Mouse (Mus musculus) MEL (cell line): ENCODE measurements around the gene Gpbar1.
"Not testable (repeated sequence)": the region's sequence is repeated elsewhere in the genome, so short reads cannot be mapped to it uniquely, and the experiment has no call there.

Experiments used
- CTCF ChIP-seq, 3 experiments: IDR thresholded peaks in 2 of 3; conservative IDR thresholded peaks in 1 of 3; 2 replicates each; pipeline ENCODE4 v1.5.1; 2011 to 2012; ENCODE audit warnings: low read length in 3 of 3, low read depth in 2 of 3, mild to moderate bottlenecking in 2 of 3, improper control_type of control experiment in 1 of 3, inconsistent platforms in 1 of 3, mixed read lengths in 1 of 3, moderate library complexity in 1 of 3; ENCODE audit not compliant: control insufficient read depth in 1 of 3, insufficient read depth in 1 of 3, poor library complexity in 1 of 3, severe bottlenecking in 1 of 3
- EP300 ChIP-seq, 2 experiments: IDR thresholded peaks; 2 replicates each; pipeline ENCODE4 v1.6.1; 2011; ENCODE audit warnings: improper control_type of control experiment in 2 of 2, low read length in 2 of 2, low read depth in 1 of 2, mild to moderate bottlenecking in 1 of 2
- GATA1 ChIP-seq: IDR thresholded peaks from 2 replicates; pipeline ENCODE4 v1.6.1; 2011; ENCODE audit warnings: low read depth, low read length, improper control_type of control experiment
- KAT2A ChIP-seq: conservative IDR thresholded peaks from 2 replicates; pipeline ENCODE4 v1.6.1; 2012; ENCODE audit warnings: low read depth, low read length, improper control_type of control experiment, inconsistent platforms
- NRF1 ChIP-seq: IDR thresholded peaks from 2 replicates; pipeline ENCODE4 v1.6.1; 2014; ENCODE audit warnings: low read depth, mild to moderate bottlenecking, inconsistent platforms, low read length, improper control_type of control experiment, moderate library complexity; ENCODE audit not compliant: poor library complexity, insufficient read depth, severe bottlenecking
- POLR2A ChIP-seq, 2 experiments: IDR thresholded peaks; 2 replicates each; pipeline ENCODE4 v1.6.1; 2011 to 2012; ENCODE audit warnings: low read length in 2 of 2, mild to moderate bottlenecking in 2 of 2, control low read depth in 1 of 2, improper control_type of control experiment in 1 of 2, low read depth in 1 of 2, moderate library complexity in 1 of 2; ENCODE audit not compliant: control insufficient read depth in 1 of 2, insufficient read depth in 1 of 2, poor library complexity in 1 of 2
- RCOR1 ChIP-seq: IDR thresholded peaks from 2 replicates; pipeline ENCODE4 v1.6.1; 2012; ENCODE audit warnings: low read depth, mild to moderate bottlenecking, inconsistent platforms, low read length, improper control_type of control experiment
- TCF12 ChIP-seq: IDR thresholded peaks from 2 replicates; pipeline ENCODE4 v1.6.1; 2014; ENCODE audit warnings: low read depth, mild to moderate bottlenecking, inconsistent platforms, low read length, improper control_type of control experiment, moderate library complexity
- USF2 ChIP-seq, 2 experiments: IDR thresholded peaks; 2 replicates each; pipeline ENCODE4 v1.6.1; 2011 to 2012; ENCODE audit warnings: improper control_type of control experiment in 2 of 2, low read length in 2 of 2, borderline replicate concordance in 1 of 2, inconsistent platforms in 1 of 2, low read depth in 1 of 2, mild to moderate bottlenecking in 1 of 2; ENCODE audit not compliant: insufficient read depth in 1 of 2

- not testable (repeated sequence) for TF ChIP-seq GATA1; EP300 (IDR thresholded peaks at IDR 0.05; ENCODE audit: low read depth in 1 of 2, low read length in 2 of 2); KAT2A; POLR2A (IDR thresholded peaks at IDR 0.05; ENCODE audit: control insufficient read depth in 1 of 2, insufficient read depth in 1 of 2, low read depth in 1 of 2, low read length in 2 of 2, poor library complexity in 1 of 2); TCF12; RCOR1; NRF1; USF2 (IDR thresholded peaks at IDR 0.05; ENCODE audit: borderline replicate concordance in 1 of 2, insufficient read depth in 1 of 2, low read depth in 1 of 2, low read length in 2 of 2)
- peak; percentile 4 to 42 (median 40); a peak in 4 of 6 replicates for TF ChIP-seq CTCF (IDR thresholded peaks at IDR 0.05 in 2 of 3, conservative IDR thresholded peaks at IDR 0.05 in 1 of 3; ENCODE audit: control insufficient read depth in 1 of 3, insufficient read depth in 1 of 3, low read depth in 2 of 3, low read length in 3 of 3, poor library complexity in 1 of 3, severe bottlenecking in 1 of 3)
Measured at GRCm38 (mm10) chr1:74326916-74327315, 48.6 kb downstream of the Gpbar1 start.
